In genomic region chr4:137336468-137336867, GRCm38 (mm10) we compare ENCODE assay signal across 19 mouse cellular contexts. TPM values are rescaled to one million over a fixed set of nuclear protein-coding genes. Genes with fewer than 3 reads are reported as not detected.
"Had no signal": no experiment of that assay in that cellular context is flagged by ENCODE, and none has a peak within 500 bp of the region (broad histone marks: within the 10 kb centered on the region; RNA-seq: fewer than 3 reads in every experiment).

No protein-coding gene starts in this region.

- H3K27me3 ChIP-seq: limb, embryonic 12.5 days; liver, embryonic 13.5 days; lung, embryonic 15.5 days; megakaryocyte, embryonic 14.5 days; midbrain, embryonic 12.5 days; neural tube, embryonic 13.5 days had no signal

- H3K9ac ChIP-seq: limb, embryonic 12.5 days; liver, embryonic 13.5 days; liver, postnatal 0 days; lung, embryonic 15.5 days; midbrain, embryonic 12.5 days; neural tube, embryonic 13.5 days had no signal

- H3K4me3 ChIP-seq: limb, embryonic 12.5 days; liver, embryonic 13.5 days; lung, embryonic 15.5 days; midbrain, embryonic 12.5 days; neural tube, embryonic 13.5 days had no signal

- ATAC-seq: liver, postnatal 0 days; midbrain, embryonic 16.5 days had no signal

- H3K4me2 ChIP-seq: limb, embryonic 12.5 days; liver, embryonic 13.5 days; lung, embryonic 15.5 days; midbrain, embryonic 12.5 days; neural tube, embryonic 13.5 days had no signal

- H3K27ac ChIP-seq: limb, embryonic 12.5 days; liver, embryonic 13.5 days; lung, embryonic 15.5 days; macrophage; midbrain, embryonic 12.5 days; neural tube, embryonic 13.5 days had no signal

- DNase-seq: kidney, postnatal 36 days; layer of hippocampus, adult 9-11 months; layer of hippocampus, postnatal 36 days; liver; liver, embryonic 13.5 days; liver, postnatal 0 days; lung, postnatal 14 days; retina, postnatal 1 day; right cerebral cortex, postnatal 4 days; spleen, adult 18-20 months; thymus, adult 2 months; thymus, postnatal 25 days had no signal

- H3K9me3 ChIP-seq: limb, embryonic 12.5 days; liver, embryonic 13.5 days; lung, embryonic 15.5 days; megakaryocyte, embryonic 14.5 days; midbrain, embryonic 12.5 days; neural tube, embryonic 13.5 days had no signal

RNA-seq across cellular contexts. Expression of gene Wnt4, which starts 59.2 kb away (rescaled TPM):
- polyA plus RNA-seq: macrophage had no signal
